Mouse (Mus musculus): ENCODE data around the gene Sae1. TPM values are rescaled to one million over a fixed set of nuclear protein-coding genes. Genes with fewer than 3 reads are reported as not detected.
"Not testable (repeated sequence)": the region's sequence is repeated elsewhere in the genome, so short reads cannot be mapped to it uniquely, and the experiment has no call there.

Sae1 gene
- polyA plus RNA-seq, 1 experiment from 2014 or later, result 334 TPM

GRCm38 (mm10) chr7:16312011-16312671 lies 75.5 kb downstream of the Sae1 start:
- Histone ChIP-seq H3K9ac (peak overlapping the region; percentile 93), H3K27ac (peak overlapping the region; percentile 99), H3K36me3 (peaks cover 5% of the 10 kb centered on the region; the same call in 1 of the 2 replicates), H3K9me3 (replicated peaks) (no peaks in the 10 kb centered on the region), H3K4me1 (peaks cover 68% of the 10 kb centered on the region), H3K4me2 (peak overlapping the region; percentile 100), H3K4me3 (replicated peaks) (peak overlapping the region; percentile 85), H3K27me3 (no peaks in the 10 kb centered on the region)
- peak; percentile 3; the same call in 1 of the 2 replicates for ATAC-seq (replicated peaks; ENCODE audit: low FRiP score)
- WGBS, result under 1% methylated on average over 49 of the region's 49 CpGs

- Histone ChIP-seq H3K9ac (peak overlapping the region; percentile 93), H3K27ac (peak overlapping the region; percentile 99), H3K9me3 (replicated peaks) (no peaks in the 10 kb centered on the region), H3K27me3 (no peaks in the 10 kb centered on the region), H3K4me1 (peaks cover 68% of the 10 kb centered on the region), H3K36me3 (no peaks in the 10 kb centered on the region), H3K4me2 (peak overlapping the region; percentile 100), H3K4me3 (replicated peaks) (peak overlapping the region; percentile 85)
- ATAC-seq (replicated peaks; ENCODE audit: low FRiP score), result no peak
- 2% methylated on average over 14 of the region's 14 CpGs for WGBS
Measured at GRCm38 (mm10) chr7:16311453-16312004, 76.1 kb downstream of the Sae1 start.

GRCm38 (mm10) chr7:16310521-16311452 lies 76.8 kb downstream of the Sae1 start:
- Histone ChIP-seq H3K27me3 (no peaks in the 10 kb centered on the region), H3K36me3 (no peaks in the 10 kb centered on the region), H3K27ac (peak overlapping the region; percentile 99), H3K4me2 (peak overlapping the region; percentile 100), H3K4me1 (peaks cover 68% of the 10 kb centered on the region), H3K9me3 (replicated peaks) (no peaks in the 10 kb centered on the region), H3K9ac (peak overlapping the region; percentile 93), H3K4me3 (replicated peaks) (peak overlapping the region; percentile 85)
- under 1% methylated on average over 31 of the region's 31 CpGs for WGBS
- no peak for ATAC-seq (replicated peaks; ENCODE audit: low FRiP score)

GRCm38 (mm10) chr7:16310020-16310520 lies 77.5 kb downstream of the Sae1 start:
- 0% methylated on average over 29 of the region's 56 CpGs for WGBS
- peak overlapping the region; percentile 55 for H3K9ac ChIP-seq
- H3K27me3 ChIP-seq, result no peaks in the 10 kb centered on the region
- H3K4me1 ChIP-seq, result peaks cover 61% of the 10 kb centered on the region
- H3K36me3 ChIP-seq, result no peaks in the 10 kb centered on the region
- peak overlapping the region; percentile 100 for H3K4me2 ChIP-seq
- H3K27ac ChIP-seq, result peak overlapping the region; percentile 99
- peak overlapping the region; percentile 85 for H3K4me3 ChIP-seq (replicated peaks)
- no peaks in the 10 kb centered on the region for H3K9me3 ChIP-seq (replicated peaks)
- no peak; the same call in 1 of the 2 replicates for ATAC-seq (replicated peaks; ENCODE audit: low FRiP score)

GRCm38 (mm10) chr7:16309318-16310019 lies 78.1 kb downstream of the Sae1 start:
- peak; percentile 40 for ATAC-seq (replicated peaks; ENCODE audit: low FRiP score)

GRCm38 (mm10) chr7:16308555-16309317 lies 78.9 kb downstream of the Sae1 start:
- Histone ChIP-seq H3K9ac (peak overlapping the region; percentile 55), H3K9me3 (replicated peaks) (no peaks in the 10 kb centered on the region), H3K36me3 (no peaks in the 10 kb centered on the region), H3K4me1 (peaks cover 50% of the 10 kb centered on the region), H3K4me2 (peak overlapping the region; percentile 100), H3K27me3 (no peaks in the 10 kb centered on the region), H3K27ac (peak overlapping the region; percentile 99), H3K4me3 (replicated peaks) (peak overlapping the region; percentile 85)
- ATAC-seq (replicated peaks; ENCODE audit: low FRiP score), result no peak; the same call in 1 of the 2 replicates
- WGBS, result 30% methylated on average over 16 of the region's 16 CpGs

More at GRCm38 (mm10) chr7:16309318-16310019, 78.1 kb downstream of the Sae1 start:
- peak overlapping the region; percentile 55 for H3K9ac ChIP-seq
- no peaks in the 10 kb centered on the region for H3K36me3 ChIP-seq
- H3K4me3 ChIP-seq (replicated peaks), result peak overlapping the region; percentile 85
- no peaks in the 10 kb centered on the region for H3K9me3 ChIP-seq (replicated peaks)
- WGBS, result under 1% methylated on average over 59 of the region's 61 CpGs
- H3K4me2 ChIP-seq, result peak overlapping the region; percentile 100
- H3K4me1 ChIP-seq, result peaks cover 55% of the 10 kb centered on the region
- no peaks in the 10 kb centered on the region for H3K27me3 ChIP-seq
- H3K27ac ChIP-seq, result peak overlapping the region; percentile 99

- not testable (repeated sequence) for H3K36me3 ChIP-seq; H3K27me3 ChIP-seq; H3K9me3 ChIP-seq (replicated peaks); ATAC-seq (replicated peaks; ENCODE audit: low FRiP score)
- Histone ChIP-seq H3K27ac (peak within 1 kb of the TSS; percentile 99), H3K4me3 (replicated peaks) (peak within 1 kb of the TSS; percentile 85), H3K9ac (peak within 1 kb of the TSS; percentile 55), H3K4me2 (peak within 1 kb of the TSS; percentile 100), H3K4me1 (peaks cover 44% of the 10 kb centered on the region)
- WGBS, result 44% methylated on average over 1 of the region's 1 CpGs
Measured at GRCm38 (mm10) chr7:16308093-16308492, 79.5 kb downstream of the Sae1 start, which contains the start of gene Bbc3. TSS of gene Bbc3 (plus strand) at chr7:16308393.

GRCm38 (mm10) chr7:16307141-16307540 lies 80.5 kb downstream of the Sae1 start:
- WGBS, result 77% methylated on average over 6 of the region's 6 CpGs
- not testable (repeated sequence) for H3K36me3 ChIP-seq; H3K27ac ChIP-seq; H3K4me3 ChIP-seq (replicated peaks); H3K9ac ChIP-seq; ATAC-seq (replicated peaks; ENCODE audit: low FRiP score); H3K27me3 ChIP-seq; H3K9me3 ChIP-seq (replicated peaks); H3K4me2 ChIP-seq
- H3K4me1 ChIP-seq, result peaks cover 34% of the 10 kb centered on the region

- no peaks in the 10 kb centered on the region for H3K36me3 ChIP-seq
- WGBS, result 1% methylated on average over 52 of the region's 52 CpGs
- H3K27me3 ChIP-seq, result no peaks in the 10 kb centered on the region
- peak overlapping the region; percentile 47 for H3K4me3 ChIP-seq (replicated peaks)
- H3K9ac ChIP-seq, result peak overlapping the region; percentile 44
- peak overlapping the region; percentile 81 for H3K4me2 ChIP-seq
- ATAC-seq (replicated peaks; ENCODE audit: low FRiP score), result peak; percentile 84
- H3K27ac ChIP-seq, result peak overlapping the region; percentile 68
- no peaks in the 10 kb centered on the region for H3K9me3 ChIP-seq (replicated peaks)
- H3K4me1 ChIP-seq, result peaks cover 48% of the 10 kb centered on the region
Measured at GRCm38 (mm10) chr7:16299419-16300035, 88.1 kb downstream of the Sae1 start.

- ATAC-seq (replicated peaks; ENCODE audit: low FRiP score), result no peak
- 73% methylated on average over 5 of the region's 5 CpGs for WGBS
- peak overlapping the region; percentile 68 for H3K27ac ChIP-seq
- H3K9me3 ChIP-seq (replicated peaks), result no peaks in the 10 kb centered on the region
- no peaks in the 10 kb centered on the region for H3K27me3 ChIP-seq
- H3K36me3 ChIP-seq, result no peaks in the 10 kb centered on the region
- peaks cover 50% of the 10 kb centered on the region for H3K4me1 ChIP-seq
- H3K9ac ChIP-seq, result no peak overlapping the region
- peak overlapping the region; percentile 81 for H3K4me2 ChIP-seq
- peak overlapping the region; percentile 47; the same call in 1 of the 2 replicates for H3K4me3 ChIP-seq (replicated peaks)
Measured at GRCm38 (mm10) chr7:16298927-16299326, 88.7 kb downstream of the Sae1 start.
